Mouse (Mus musculus) thymus, postnatal 4 days (tissue): ENCODE results near the gene Pde7b.
A peak's percentile ranks its signal among the peaks of the same experiment; 100 is the strongest.

ENCODE experiments used
- DNase-seq: peaks from one replicate; pipeline ENCODE4 v3.0.0; 2021

The Pde7b gene

DNA sequence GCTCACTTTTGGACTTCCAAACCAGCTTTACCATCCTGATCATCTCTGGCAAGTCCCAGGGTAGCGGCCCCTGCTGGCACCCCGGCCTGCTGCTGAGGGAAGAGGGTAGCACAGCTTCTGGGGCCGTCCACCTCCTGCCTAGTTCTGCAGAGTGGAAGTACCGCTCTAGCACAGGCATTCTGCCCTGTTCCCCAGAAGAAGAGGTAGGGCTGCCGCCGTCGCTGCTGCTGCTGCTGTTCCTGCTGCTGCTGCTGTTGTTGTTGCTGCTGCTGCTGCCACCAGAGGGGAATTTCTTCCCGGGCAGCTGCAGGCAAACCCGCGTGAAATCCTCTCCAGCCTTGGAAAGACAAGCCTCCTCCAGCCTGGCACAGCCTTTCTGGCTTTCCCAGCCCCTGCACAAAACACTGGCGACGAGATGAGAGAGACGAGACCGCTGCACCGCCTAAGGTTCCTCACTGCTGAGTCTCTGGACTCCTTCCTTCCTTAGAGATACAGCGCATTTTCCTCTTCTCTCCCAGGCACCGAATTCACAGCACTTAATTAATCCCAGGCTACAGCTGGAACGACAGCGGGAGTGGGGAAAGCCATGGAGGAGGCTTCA lies 176.8 kb downstream of the Pde7b start:
- peak; percentile 65 for DNase-seq

- DNase-seq: no peak
Observed at GRCm38 (mm10) chr10:20543121-20543520, 181.8 kb downstream of the Pde7b start.

DNA sequence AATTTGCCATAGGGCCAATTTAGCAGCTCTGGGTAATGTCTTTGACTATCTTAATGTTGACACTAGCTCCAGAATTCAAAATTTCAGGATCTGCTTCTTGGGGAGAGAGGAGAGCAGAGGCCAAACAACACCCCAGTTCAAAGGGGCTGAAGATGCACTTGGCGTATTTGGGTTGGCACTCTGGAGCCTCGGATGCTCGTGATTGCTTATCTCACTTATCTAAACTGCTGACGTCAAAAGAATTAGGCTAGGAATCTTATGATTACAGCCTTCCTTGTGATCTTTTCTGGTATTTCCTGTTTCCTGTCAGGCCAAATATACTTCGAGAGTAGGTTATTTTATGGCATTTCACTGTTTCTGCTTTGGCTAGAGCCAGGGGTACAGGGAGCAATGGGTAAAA lies 191.1 kb downstream of the Pde7b start:
- DNase-seq: no peak

- DNase-seq: peak; percentile 22
Observed at GRCm38 (mm10) chr10:20531921-20532320, 193.0 kb downstream of the Pde7b start.

DNA sequence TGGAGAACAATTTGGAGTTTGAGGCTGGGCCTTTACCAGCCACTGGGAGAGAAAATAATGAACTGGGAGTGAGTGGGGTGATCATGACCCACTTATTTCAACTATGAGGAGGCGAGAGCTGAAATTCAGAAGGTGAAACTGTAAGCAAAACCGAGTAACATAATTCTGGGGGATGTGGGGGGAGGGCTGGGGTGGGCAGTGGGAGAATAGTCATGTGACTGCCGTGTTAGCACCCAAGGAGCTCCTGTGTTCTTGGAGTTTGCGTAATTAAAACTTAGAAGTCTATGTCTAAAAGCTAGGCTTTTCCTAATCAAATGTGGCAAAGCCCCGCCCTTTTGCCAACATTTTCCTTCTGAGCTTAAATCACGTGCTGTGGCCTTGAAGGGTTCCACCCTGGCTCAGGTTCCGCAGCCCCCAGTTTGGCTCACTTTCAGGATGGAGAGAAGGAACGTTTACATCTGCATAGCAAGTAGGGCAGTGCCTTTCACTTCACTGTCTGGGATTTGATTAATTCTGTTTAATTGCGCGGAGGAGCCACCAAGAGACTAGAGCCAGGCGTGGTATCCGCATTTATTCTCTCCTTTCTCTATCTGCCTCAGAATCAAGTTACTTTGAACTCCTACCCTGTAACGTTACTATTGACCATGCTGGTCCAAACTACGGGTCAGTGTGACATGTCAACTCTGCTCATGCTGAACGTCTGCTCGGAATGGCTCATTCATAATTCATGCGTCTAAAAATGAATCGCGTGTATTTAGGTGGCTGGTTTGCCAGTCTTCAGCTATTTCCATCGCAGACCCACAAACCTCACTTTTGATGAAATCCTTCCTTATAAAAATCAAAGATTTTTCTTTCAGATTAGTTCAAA lies 196.1 kb downstream of the Pde7b start:
- no peak for DNase-seq

DNA sequence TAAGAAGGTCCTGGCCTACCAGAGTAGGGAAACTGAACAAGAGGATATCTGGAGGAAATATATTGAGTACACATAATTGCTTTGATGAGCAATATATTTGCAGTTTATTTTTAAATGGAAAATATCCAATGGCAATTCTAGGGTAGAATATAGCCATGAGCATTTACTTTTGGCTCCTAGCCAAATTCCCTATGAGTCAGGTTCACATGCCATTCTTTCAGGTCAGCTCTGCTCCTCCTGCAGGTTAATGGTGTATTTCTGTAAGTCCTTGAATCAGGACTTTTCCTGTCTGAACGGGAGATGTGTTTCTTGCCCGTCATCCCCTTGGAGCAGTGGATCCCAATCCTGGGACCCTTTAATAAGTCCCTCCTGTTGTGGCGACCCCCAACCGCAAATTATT lies 197.1 kb downstream of the Pde7b start:
- no peak for DNase-seq

GRCm38 (mm10) chr10:20518529-20518889 lies 206.4 kb downstream of the Pde7b start:
- no peak for DNase-seq

DNA sequence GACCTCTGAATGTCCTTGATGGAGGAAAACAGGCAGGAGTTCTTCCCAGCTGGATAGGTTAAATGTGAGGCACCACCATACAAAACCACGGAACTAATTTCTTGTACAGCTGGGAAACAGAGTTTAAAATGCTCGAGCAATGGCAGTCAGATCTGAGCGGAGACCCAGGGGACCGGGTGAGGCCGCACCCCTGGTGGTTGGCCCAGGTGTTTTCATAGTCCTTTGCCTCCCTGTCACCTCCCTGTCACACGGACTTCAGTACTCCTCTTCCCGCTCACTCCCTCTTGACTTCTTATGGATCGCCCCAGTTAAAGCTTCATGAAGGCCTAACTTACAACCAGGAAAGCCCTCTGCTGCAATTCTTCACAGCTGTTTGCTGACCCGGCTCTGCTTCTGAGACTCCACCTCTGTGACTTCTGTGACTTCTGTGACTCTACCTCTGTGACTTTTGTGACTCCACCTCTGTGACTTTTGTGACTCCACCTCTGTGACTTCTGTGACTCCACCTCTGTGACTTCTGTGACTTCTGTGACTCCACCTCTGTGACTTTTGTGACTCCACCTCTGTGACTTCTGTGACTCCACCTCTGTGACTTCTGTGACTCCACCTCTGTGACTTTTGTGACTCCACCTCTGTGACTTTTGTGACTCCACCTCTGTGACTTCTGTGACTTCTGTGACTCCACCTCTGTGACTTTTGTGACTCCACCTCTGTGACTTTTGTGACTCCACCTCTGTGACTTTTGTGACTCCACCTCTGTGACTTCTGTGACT lies 206.9 kb downstream of the Pde7b start:
- peak; percentile 22 for DNase-seq

DNA sequence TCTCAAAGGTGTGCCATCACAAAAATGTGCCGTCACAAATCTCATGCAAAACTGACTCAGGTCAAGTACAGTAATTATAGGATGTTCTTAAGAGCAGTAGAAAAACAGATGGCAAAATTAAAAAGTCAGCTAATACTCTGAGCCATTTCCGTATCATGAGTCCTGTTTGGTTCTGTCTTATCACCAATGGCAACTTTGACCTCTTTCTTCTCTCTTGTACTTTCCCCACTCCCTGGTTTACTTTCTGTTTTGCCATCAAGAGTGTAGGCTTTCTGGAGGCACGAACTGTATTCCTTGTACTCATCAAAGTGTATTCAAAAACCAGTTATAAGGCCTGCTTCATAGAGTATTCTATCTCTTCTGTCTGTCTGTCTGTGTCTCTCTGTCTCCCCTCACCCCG lies 211.0 kb downstream of the Pde7b start:
- DNase-seq: no peak

GRCm38 (mm10) chr10:20513461-20513860 lies 211.4 kb downstream of the Pde7b start:
- DNase-seq: no peak

DNA sequence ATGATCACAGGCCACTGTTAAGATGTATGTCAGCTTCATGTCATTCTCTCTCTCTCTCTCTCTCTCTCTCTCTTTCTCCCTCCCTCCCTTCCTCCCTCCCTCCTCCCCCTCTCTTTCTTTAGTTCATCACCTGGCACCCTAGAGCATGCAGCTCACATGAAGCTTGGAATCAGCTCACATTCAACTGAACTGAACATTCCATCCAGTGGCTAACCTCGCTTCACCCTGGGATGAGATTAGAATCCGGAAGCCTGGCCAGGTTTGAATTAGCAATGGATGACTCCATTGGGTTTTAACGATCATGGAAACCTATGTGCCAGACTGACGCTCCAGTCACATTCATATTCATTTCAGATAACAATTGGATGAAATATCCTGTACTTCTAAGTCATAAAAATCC lies 215.1 kb downstream of the Pde7b start:
- no peak for DNase-seq

- DNase-seq: no peak
Observed at GRCm38 (mm10) chr10:20508497-20508896, 216.4 kb downstream of the Pde7b start.

DNA sequence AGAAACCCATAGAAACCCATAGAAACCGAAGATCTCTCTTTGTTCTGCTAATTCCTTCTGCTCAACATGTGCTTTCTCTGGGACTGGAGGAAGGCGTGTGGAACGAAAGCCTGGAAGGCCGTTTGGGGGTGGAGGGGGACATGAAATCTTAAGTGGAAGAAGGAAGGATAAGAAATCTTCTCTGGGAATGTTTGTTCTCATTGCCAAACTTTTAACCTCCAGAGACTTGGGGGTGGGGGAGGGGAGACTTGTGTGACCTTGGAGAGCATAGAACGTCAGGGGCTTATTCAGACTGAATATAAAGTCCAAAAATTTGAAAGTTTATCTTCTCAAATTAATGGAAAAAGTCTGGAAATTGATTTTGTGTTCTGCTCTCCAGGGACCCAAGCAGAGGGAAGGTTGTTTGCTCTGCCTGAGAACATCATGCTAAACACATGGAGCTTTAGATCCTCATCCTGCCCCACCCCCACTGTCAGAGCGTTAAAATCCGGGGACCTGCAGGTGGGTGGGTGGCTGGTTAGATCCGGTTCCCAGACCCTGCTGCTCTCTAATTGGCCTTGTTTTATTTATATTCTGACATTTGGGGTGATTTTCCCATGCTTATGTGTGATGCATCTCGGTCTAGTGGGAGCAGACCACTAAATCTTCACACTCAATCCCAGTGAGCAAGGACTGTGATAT lies 217.0 kb downstream of the Pde7b start:
- no peak for DNase-seq

DNA sequence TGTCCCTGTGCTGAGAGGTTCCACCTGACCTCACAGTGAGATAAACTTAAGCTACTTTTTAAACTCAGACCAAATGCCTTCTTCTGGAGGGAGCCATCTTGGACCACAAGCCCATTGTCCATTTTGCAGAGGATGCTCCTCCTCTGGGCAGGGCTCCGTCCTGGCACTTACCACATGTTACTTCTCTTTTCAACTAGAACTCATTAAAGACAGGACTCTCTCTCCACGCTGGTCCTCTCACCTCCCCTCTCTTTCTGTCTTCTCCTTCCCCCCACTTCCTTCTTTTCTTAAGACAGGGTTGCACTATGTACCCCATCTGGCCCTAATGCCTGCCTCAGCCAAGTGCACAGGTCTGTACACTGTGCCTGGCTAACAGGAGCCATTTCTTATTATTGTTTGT lies 217.8 kb downstream of the Pde7b start:
- no peak for DNase-seq

DNA sequence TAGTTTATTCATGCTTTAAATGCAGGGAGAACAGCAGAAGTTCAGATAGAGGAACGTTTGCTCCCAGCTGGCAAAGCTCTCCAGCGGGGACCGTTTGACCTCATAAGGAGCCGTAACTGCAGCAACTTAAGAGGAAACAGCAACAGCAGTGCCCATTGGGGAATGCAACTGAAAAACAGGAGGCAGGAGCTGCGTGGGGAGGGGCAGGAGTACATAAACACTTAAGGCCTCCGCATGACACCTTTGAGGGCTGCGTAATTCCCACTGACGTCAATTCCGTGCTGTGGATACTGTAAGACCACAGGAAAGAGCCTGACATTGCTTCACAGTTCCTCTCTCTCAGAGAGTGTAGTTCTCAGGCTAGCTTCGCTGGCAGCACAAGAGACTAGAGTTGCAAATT lies 219.4 kb downstream of the Pde7b start:
- DNase-seq: no peak

GRCm38 (mm10) chr10:20504800-20505199 lies 220.1 kb downstream of the Pde7b start:
- DNase-seq: peak; percentile 33

DNA sequence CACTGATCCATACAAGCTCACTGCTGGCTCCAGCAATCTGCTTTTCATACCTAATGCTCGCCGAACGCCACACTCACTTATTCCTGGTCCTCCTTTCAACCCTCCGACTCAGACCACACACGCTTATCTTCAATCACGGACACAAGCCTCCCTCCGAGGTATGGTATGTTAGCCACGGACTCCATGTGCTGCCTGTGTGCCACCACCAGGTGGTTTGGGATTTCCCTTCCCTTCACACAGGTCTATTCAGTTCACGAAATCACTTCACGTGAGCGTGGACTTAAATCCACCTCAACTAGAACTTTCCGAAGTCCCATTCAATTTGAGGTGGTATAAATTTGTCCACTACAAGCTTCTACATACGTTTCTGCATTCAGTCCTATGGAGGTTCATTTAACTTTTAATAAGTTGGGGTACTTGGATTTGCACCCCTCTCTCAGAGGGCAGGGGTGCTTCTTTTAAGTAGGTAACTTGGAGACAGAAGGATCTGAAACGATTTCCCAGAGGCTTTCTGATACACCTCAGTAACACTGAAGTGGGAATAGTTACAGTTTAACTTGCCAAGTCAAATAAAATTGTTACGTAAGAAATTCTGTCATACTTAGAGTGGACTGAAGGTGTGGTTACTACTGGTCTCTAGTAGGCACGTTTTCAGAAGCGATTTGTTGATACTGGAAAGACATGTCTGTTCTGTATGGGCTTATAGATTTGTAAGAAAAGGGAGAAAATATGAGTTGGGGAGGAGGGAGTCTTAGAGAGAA lies 221.4 kb downstream of the Pde7b start:
- DNase-seq: no peak

DNA sequence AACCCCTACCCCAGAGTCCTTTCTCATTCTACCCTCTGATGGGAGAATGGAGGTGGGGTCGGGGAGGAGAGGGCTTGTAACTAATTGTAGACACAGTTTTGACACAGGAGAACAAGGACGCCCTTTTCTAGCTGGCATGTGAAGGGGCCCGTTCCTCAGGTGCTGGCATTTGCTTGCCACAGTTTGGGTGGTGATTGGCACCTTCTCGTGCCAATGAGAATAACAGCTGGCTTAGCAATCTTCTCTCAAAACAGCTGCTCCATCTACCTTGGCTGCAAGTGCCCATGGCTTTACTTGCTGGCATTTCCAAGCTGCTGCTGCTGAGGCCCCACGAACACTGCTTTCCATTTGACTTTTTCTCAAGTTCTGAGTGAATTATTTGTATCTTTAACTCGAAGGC lies 223.7 kb downstream of the Pde7b start:
- DNase-seq: no peak

GRCm38 (mm10) chr10:20495051-20495450 lies 229.8 kb downstream of the Pde7b start:
- DNase-seq: no peak

GRCm38 (mm10) chr10:20493826-20494455 lies 230.9 kb downstream of the Pde7b start:
- DNase-seq: no peak

DNA sequence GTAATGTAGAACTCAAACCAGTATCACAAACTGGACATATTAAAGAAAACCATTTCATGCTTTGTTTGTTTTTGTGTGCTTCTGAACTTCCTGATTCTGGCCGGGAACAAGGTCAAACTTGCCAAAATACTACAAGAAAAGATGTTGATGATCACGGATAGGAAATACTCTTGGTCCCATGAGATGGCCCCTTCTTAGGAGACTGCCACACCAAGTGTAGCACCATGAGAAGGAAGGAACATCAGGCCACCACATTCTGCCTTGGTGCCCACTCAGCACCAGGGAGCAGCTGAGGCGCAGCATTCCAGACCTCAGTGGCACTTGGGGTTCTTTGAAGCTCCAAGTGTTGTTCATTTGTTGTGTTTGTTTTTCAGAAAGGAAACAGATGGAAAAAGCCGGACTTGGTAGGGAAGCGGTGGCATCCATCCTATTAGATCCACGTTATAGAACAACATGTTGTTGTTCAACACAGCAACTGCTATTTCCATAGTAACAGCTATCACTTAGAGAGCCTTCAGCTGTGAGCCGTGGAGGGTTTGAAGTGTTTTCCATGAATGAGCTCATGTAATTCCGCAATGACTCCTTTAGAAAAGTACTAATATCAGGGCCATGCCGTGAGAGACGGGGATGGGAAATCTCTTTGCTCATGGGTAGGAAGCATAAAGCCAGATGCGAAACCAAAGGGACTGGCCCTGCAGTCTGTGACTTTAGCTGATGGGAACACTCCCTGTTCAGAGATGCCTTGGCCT lies 232.5 kb downstream of the Pde7b start:
- DNase-seq: no peak
